Mouse (Mus musculus) intestine, embryonic 16.5 days (tissue): ENCODE measurements at regions not wholly inside any gene's neighbourhood (a gene's known extent, or its start where the extent isn't known, plus 50 kb on each side); places are given as distances from the start of the nearest gene placed in this dataset.

ENCODE experiments used
- ATAC-seq: fragments of 200-750 bp; cut with Nextera tagmentation; 2 replicates; pipeline ENCODE4 v1.8.0; 2017; ENCODE audit warnings: moderate TSS enrichment, moderate library complexity
- H3K27ac ChIP-seq: fragments of 300-500 bp; sonication (generic); 2 replicates; pipeline ENCODE4 v1.5.1; 2014; ENCODE audit warnings: mild to moderate bottlenecking, low read length
- H3K27me3 ChIP-seq: fragments of 300-500 bp; sonication (generic); replicated peaks from 2 replicates; pipeline ENCODE4 v1.6.1; 2014; ENCODE audit warnings: low read length, control low read depth, mixed read lengths; ENCODE audit not compliant: control insufficient read depth, insufficient read depth
- H3K36me3 ChIP-seq: fragments of 300-500 bp; sonication (generic); 2 replicates; pipeline ENCODE4 v1.6.1; 2014; ENCODE audit warnings: low read length, control low read depth; ENCODE audit not compliant: control insufficient read depth, insufficient read depth
- H3K4me1 ChIP-seq: fragments of 300-500 bp; sonication (generic); 2 replicates; pipeline ENCODE4 v1.6.1; 2014; ENCODE audit warnings: low read length, control low read depth, mixed read lengths; ENCODE audit not compliant: control insufficient read depth, insufficient read depth
- H3K4me2 ChIP-seq: fragments of 300-500 bp; sonication (generic); 2 replicates; pipeline ENCODE4 v1.6.1; 2014; ENCODE audit warnings: low read depth, low read length, control low read depth
- H3K4me3 ChIP-seq: fragments of 300-500 bp; sonication (generic); 2 replicates; pipeline ENCODE4 v1.5.1; 2014; ENCODE audit warnings: mild to moderate bottlenecking, low read length
- H3K9ac ChIP-seq: fragments of 300-500 bp; sonication (generic); 2 replicates; pipeline ENCODE4 v1.6.1; 2014; ENCODE audit warnings: low read depth, low read length
- H3K9me3 ChIP-seq: fragments of 300-500 bp; sonication (generic); 2 replicates; pipeline ENCODE4 v1.6.1; 2016; ENCODE audit warnings: low read length, control low read depth; ENCODE audit not compliant: control insufficient read depth
- WGBS: fragments of 180-500 bp; shearing (Covaris S2); extraction: QIAGEN DNeasy Blood & Tissue Kit; methylation state at CpG from one replicate; pipeline ENCODE4 v1.1.7; 2014; 5-methylcytosine and 5-hydroxymethylcytosine counted together

DNA sequence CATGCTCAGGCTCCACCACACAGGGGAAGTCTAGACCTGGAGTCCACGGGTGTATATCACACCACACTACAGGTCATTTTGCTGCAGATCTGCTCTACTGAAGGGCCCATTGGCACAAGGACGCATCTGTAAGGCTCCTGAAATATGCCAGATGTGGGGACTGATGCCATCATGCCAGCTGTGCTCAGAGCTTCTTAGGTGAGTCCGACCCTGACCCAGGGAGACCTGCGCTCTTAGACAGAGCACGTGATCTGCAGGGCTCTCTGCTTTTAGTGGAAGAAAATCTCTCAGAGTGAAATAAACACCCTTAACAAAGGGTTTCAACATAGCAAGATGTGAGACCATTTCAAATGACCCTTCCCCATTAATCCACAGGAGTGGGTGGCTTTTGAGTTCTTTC, 633.2 kb downstream of the Defb40 start:
- H3K9ac ChIP-seq, result no peak overlapping the region
- WGBS, result 79% methylated on average over 5 of the region's 5 CpGs
- H3K4me2 ChIP-seq, result no peak overlapping the region
- H3K27ac ChIP-seq, result no peak overlapping the region
- no peak overlapping the region for H3K4me3 ChIP-seq
- no peaks in the 10 kb centered on the region for H3K4me1 ChIP-seq
- H3K9me3 ChIP-seq, result no peaks in the 10 kb centered on the region
- H3K36me3 ChIP-seq, result no peaks in the 10 kb centered on the region
- ATAC-seq, result no peak
- no peaks in the 10 kb centered on the region for H3K27me3 ChIP-seq

GRCm38 (mm10) chr8:18335576-18335975, 642.5 kb downstream of the Defb40 start:
- WGBS, result 86% methylated on average over 1 of the region's 1 CpGs
- Histone ChIP-seq H3K4me3 (no peak overlapping the region), H3K27ac (no peak overlapping the region), H3K36me3 (no peaks in the 10 kb centered on the region), H3K9me3 (no peaks in the 10 kb centered on the region), H3K4me1 (no peaks in the 10 kb centered on the region), H3K27me3 (no peaks in the 10 kb centered on the region), H3K9ac (no peak overlapping the region), H3K4me2 (no peak overlapping the region)
- ATAC-seq, result no peak

- WGBS, result 88% methylated on average over 2 of the region's 2 CpGs
- Histone ChIP-seq H3K27me3 (no peaks in the 10 kb centered on the region), H3K4me3 (no peak overlapping the region), H3K36me3 (no peaks in the 10 kb centered on the region), H3K4me2 (no peak overlapping the region), H3K27ac (no peak overlapping the region), H3K4me1 (no peaks in the 10 kb centered on the region), H3K9ac (no peak overlapping the region), H3K9me3 (no peaks in the 10 kb centered on the region)
- ATAC-seq, result no peak
These were observed 649.5 kb downstream of the Defb40 start for GRCm38 (mm10) chr8:18328521-18328920.

- H3K4me1 ChIP-seq, result no peaks in the 10 kb centered on the region
These were observed 661.6 kb downstream of the Defb40 start for GRCm38 (mm10) chr8:18316488-18316887.

GRCm38 (mm10) chr8:18311597-18311996, 666.5 kb downstream of the Defb40 start:
- ATAC-seq, result no peak
- 55% methylated on average over 5 of the region's 5 CpGs for WGBS
- H3K36me3 ChIP-seq, result no peaks in the 10 kb centered on the region
- no peaks in the 10 kb centered on the region for H3K27me3 ChIP-seq
- H3K4me3 ChIP-seq, result no peak overlapping the region
- H3K4me2 ChIP-seq, result no peak overlapping the region
- no peaks in the 10 kb centered on the region for H3K4me1 ChIP-seq
- H3K27ac ChIP-seq, result no peak overlapping the region
- H3K9ac ChIP-seq, result no peak overlapping the region
- H3K9me3 ChIP-seq, result no peaks in the 10 kb centered on the region

More at GRCm38 (mm10) chr8:18316488-18316887, 661.6 kb downstream of the Defb40 start:
- Histone ChIP-seq H3K4me3 (no peak overlapping the region), H3K36me3 (no peaks in the 10 kb centered on the region), H3K27ac (no peak overlapping the region), H3K27me3 (no peaks in the 10 kb centered on the region), H3K9ac (no peak overlapping the region), H3K9me3 (no peaks in the 10 kb centered on the region), H3K4me2 (no peak overlapping the region)
- 73% methylated on average over 2 of the region's 2 CpGs for WGBS
- ATAC-seq, result no peak

DNA sequence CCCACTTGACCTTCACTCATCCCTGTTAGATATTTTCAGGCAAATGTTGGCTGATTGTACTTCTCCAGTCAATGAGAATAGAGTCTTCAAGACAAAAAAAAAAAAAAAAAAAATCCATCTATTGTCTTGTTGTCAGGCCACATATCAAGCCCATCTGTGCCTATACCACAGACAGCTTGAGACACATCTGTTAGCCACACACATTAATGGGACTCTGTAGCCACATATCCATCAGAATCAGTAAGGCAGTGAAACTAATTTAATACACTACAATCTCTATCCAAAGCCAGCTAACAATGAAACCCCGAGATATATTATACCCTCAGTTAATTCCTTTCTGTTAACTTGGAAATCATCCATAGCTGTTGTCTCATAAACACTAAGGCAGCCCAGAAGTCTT, 667.1 kb downstream of the Defb40 start:
- WGBS, result 70% methylated on average over 1 of the region's 1 CpGs
- Histone ChIP-seq H3K4me2 (no peak overlapping the region), H3K27me3 (no peaks in the 10 kb centered on the region), H3K4me1 (no peaks in the 10 kb centered on the region), H3K9me3 (no peaks in the 10 kb centered on the region), H3K36me3 (no peaks in the 10 kb centered on the region), H3K9ac (no peak overlapping the region), H3K4me3 (no peak overlapping the region), H3K27ac (no peak overlapping the region)
- ATAC-seq, result no peak

GRCm38 (mm10) chr8:18287536-18288237, 690.4 kb downstream of the Defb40 start:
- ATAC-seq, result no peak
- no peak overlapping the region for H3K27ac ChIP-seq
- no peaks in the 10 kb centered on the region for H3K36me3 ChIP-seq
- no peak overlapping the region for H3K4me2 ChIP-seq
- WGBS, result 62% methylated on average over 8 of the region's 8 CpGs
- H3K9me3 ChIP-seq, result no peaks in the 10 kb centered on the region
- no peak overlapping the region for H3K9ac ChIP-seq
- H3K4me1 ChIP-seq, result no peaks in the 10 kb centered on the region
- no peaks in the 10 kb centered on the region for H3K27me3 ChIP-seq
- H3K4me3 ChIP-seq, result no peak overlapping the region

GRCm38 (mm10) chr8:18279932-18280331, 698.1 kb downstream of the Defb40 start:
- ATAC-seq, result no peak
- H3K9me3 ChIP-seq, result no peaks in the 10 kb centered on the region
- H3K27ac ChIP-seq, result no peak overlapping the region
- H3K9ac ChIP-seq, result no peak overlapping the region
- H3K36me3 ChIP-seq, result no peaks in the 10 kb centered on the region
- H3K27me3 ChIP-seq, result no peaks in the 10 kb centered on the region
- H3K4me1 ChIP-seq, result no peaks in the 10 kb centered on the region
- 66% methylated on average over 4 of the region's 4 CpGs for WGBS
- H3K4me3 ChIP-seq, result no peak overlapping the region
- no peak overlapping the region for H3K4me2 ChIP-seq

GRCm38 (mm10) chr8:18268301-18268700, 709.8 kb downstream of the Defb40 start:
- no peak for ATAC-seq
- Histone ChIP-seq H3K27me3 (no peaks in the 10 kb centered on the region), H3K9ac (no peak overlapping the region), H3K36me3 (no peaks in the 10 kb centered on the region), H3K9me3 (no peaks in the 10 kb centered on the region), H3K27ac (no peak overlapping the region), H3K4me2 (no peak overlapping the region), H3K4me3 (no peak overlapping the region), H3K4me1 (no peaks in the 10 kb centered on the region)
- 84% methylated on average over 7 of the region's 7 CpGs for WGBS
